Mouse (Mus musculus): ENCODE measurements around the gene B4galt3. TPM values are rescaled to one million over a fixed set of nuclear protein-coding genes. Genes with fewer than 3 reads are reported as not detected.

Gene B4galt3
- 68.4 and 77.0 TPM in 2 replicates for polyA plus RNA-seq (2015; fragmentation: Nextera tagmentation; extraction: Ambion mirVana)

GRCm38 (mm10) chr1:171269848-171270572, at the start of gene B4galt3:
Gene B4galt3, plus strand, starts transcription at chr1:171270328.
- no peaks in the 10 kb centered on the region for H3K9me3 ChIP-seq (ENCODE audit: low read length)
- peaks cover 15% of the 10 kb centered on the region; the same call in 1 of the 2 replicates for H3K36me3 ChIP-seq (ENCODE audit: insufficient read depth, low read length)
- ATAC-seq = peak; percentile 94
- TF ChIP-seq EP300 (IDR thresholded peaks at IDR 0.05) (0 out of 2 replicates have a peak, but pooled peaks have one; percentile 18), CTCF (IDR thresholded peaks at IDR 0.05) (no peak; the same call in 1 of the 2 replicates)
- H3K4me1 ChIP-seq (ENCODE audit: insufficient read depth, low read depth, low read length) = peaks cover 7% of the 10 kb centered on the region; the same call in 1 of the 2 replicates
- H3K4me2 ChIP-seq (replicated peaks; ENCODE audit: low read depth, low read length) = peak within 1 kb of the TSS; percentile 87
- peak within 1 kb of the TSS; percentile 84 for H3K4me3 ChIP-seq (ENCODE audit: low read depth, low read length)
- peak; percentile 93 for DNase-seq (ENCODE audit: low spot score)
- H3K27ac ChIP-seq (ENCODE audit: low read length) = peak within 1 kb of the TSS; percentile 91
- H3K9ac ChIP-seq (replicated peaks; ENCODE audit: low read depth) = peak within 1 kb of the TSS; percentile 71
- 4% methylated on average over 36 of the region's 36 CpGs for WGBS
- no peaks in the 10 kb centered on the region for H3K27me3 ChIP-seq (replicated peaks; ENCODE audit: insufficient read depth, low read length)

GRCm38 (mm10) chr1:171220871-171221270, 49.3 kb upstream of the B4galt3 start:
- WGBS = 7% methylated on average over 10 of the region's 10 CpGs

GRCm38 (mm10) chr1:171221281-171222193, 48.6 kb upstream of the B4galt3 start:
- Histone ChIP-seq H3K27ac (ENCODE audit: low read length) (no peak overlapping the region), H3K27me3 (replicated peaks; ENCODE audit: insufficient read depth, low read length) (no peaks in the 10 kb centered on the region), H3K4me1 (ENCODE audit: insufficient read depth, low read depth, low read length) (peaks cover 10% of the 10 kb centered on the region; the same call in 1 of the 2 replicates), H3K9ac (replicated peaks; ENCODE audit: low read depth) (no peak overlapping the region), H3K36me3 (ENCODE audit: insufficient read depth, low read length) (peaks cover 3% of the 10 kb centered on the region; the same call in 1 of the 2 replicates), H3K4me3 (ENCODE audit: low read depth, low read length) (peak overlapping the region; percentile 55), H3K4me2 (replicated peaks; ENCODE audit: low read depth, low read length) (peak overlapping the region; percentile 81), H3K9me3 (ENCODE audit: low read length) (no peaks in the 10 kb centered on the region)
- DNase-seq (ENCODE audit: low spot score) (no peak), ATAC-seq (no peak)
- WGBS = 9% methylated on average over 22 of the region's 22 CpGs
- no peak for TF ChIP-seq EP300 (IDR thresholded peaks at IDR 0.05)
- TF ChIP-seq CTCF (IDR thresholded peaks at IDR 0.05) = no peak

More at GRCm38 (mm10) chr1:171220871-171221270, 49.3 kb upstream of the B4galt3 start:
- no peaks in the 10 kb centered on the region for H3K9me3 ChIP-seq (ENCODE audit: low read length)
- peak overlapping the region; percentile 81 for H3K4me2 ChIP-seq (replicated peaks; ENCODE audit: low read depth, low read length)
- no peak overlapping the region for H3K27ac ChIP-seq (ENCODE audit: low read length)
- no peaks in the 10 kb centered on the region for H3K27me3 ChIP-seq (replicated peaks; ENCODE audit: insufficient read depth, low read length)
- TF ChIP-seq EP300 (IDR thresholded peaks at IDR 0.05) (no peak), CTCF (IDR thresholded peaks at IDR 0.05) (peak; percentile 94)
- DNase-seq (ENCODE audit: low spot score) (peak; percentile 88), ATAC-seq (no peak)
- H3K9ac ChIP-seq (replicated peaks; ENCODE audit: low read depth) = no peak overlapping the region
- peaks cover 3% of the 10 kb centered on the region; the same call in 1 of the 2 replicates for H3K36me3 ChIP-seq (ENCODE audit: insufficient read depth, low read length)
- peaks cover 10% of the 10 kb centered on the region; the same call in 1 of the 2 replicates for H3K4me1 ChIP-seq (ENCODE audit: insufficient read depth, low read depth, low read length)
- H3K4me3 ChIP-seq (ENCODE audit: low read depth, low read length) = no peak overlapping the region

- peak within 1 kb of the TSS; percentile 32; the same call in 1 of the 2 replicates for H3K9ac ChIP-seq (replicated peaks; ENCODE audit: low read depth)
- peak within 1 kb of the TSS; percentile 81 for H3K4me2 ChIP-seq (replicated peaks; ENCODE audit: low read depth, low read length)
- H3K27me3 ChIP-seq (replicated peaks; ENCODE audit: insufficient read depth, low read length) = no peaks in the 10 kb centered on the region
- peak; percentile 100 for DNase-seq (ENCODE audit: low spot score)
- ATAC-seq = peak; percentile 99
- H3K27ac ChIP-seq (ENCODE audit: low read length) = peak within 1 kb of the TSS; percentile 91
- TF ChIP-seq CTCF (IDR thresholded peaks at IDR 0.05) (peak; percentile 82), EP300 (IDR thresholded peaks at IDR 0.05) (no peak)
- peaks cover 3% of the 10 kb centered on the region; the same call in 1 of the 2 replicates for H3K36me3 ChIP-seq (ENCODE audit: insufficient read depth, low read length)
- peaks cover 10% of the 10 kb centered on the region; the same call in 1 of the 2 replicates for H3K4me1 ChIP-seq (ENCODE audit: insufficient read depth, low read depth, low read length)
- no peaks in the 10 kb centered on the region for H3K9me3 ChIP-seq (ENCODE audit: low read length)
- WGBS = 1% methylated on average over 28 of the region's 28 CpGs
- peak within 1 kb of the TSS; percentile 55 for H3K4me3 ChIP-seq (ENCODE audit: low read depth, low read length)
These were observed 47.6 kb upstream of the B4galt3 start, which contains the start of gene Tomm40l for GRCm38 (mm10) chr1:171222238-171223155. Gene Tomm40l, minus strand, starts transcription at chr1:171222514.

GRCm38 (mm10) chr1:171223168-171223567, 47.0 kb upstream of the B4galt3 start:
- Histone ChIP-seq H3K27ac (ENCODE audit: low read length) (peak overlapping the region; percentile 91), H3K9ac (replicated peaks; ENCODE audit: low read depth) (peak overlapping the region; percentile 32; the same call in 1 of the 2 replicates), H3K4me2 (replicated peaks; ENCODE audit: low read depth, low read length) (peak overlapping the region; percentile 47), H3K9me3 (ENCODE audit: low read length) (no peaks in the 10 kb centered on the region), H3K4me1 (ENCODE audit: insufficient read depth, low read depth, low read length) (peaks cover 10% of the 10 kb centered on the region; the same call in 1 of the 2 replicates), H3K27me3 (replicated peaks; ENCODE audit: insufficient read depth, low read length) (no peaks in the 10 kb centered on the region), H3K4me3 (ENCODE audit: low read depth, low read length) (peak overlapping the region; percentile 43; the same call in 1 of the 2 replicates), H3K36me3 (ENCODE audit: insufficient read depth, low read length) (peaks cover 3% of the 10 kb centered on the region; the same call in 1 of the 2 replicates)
- ATAC-seq = no peak
- DNase-seq (ENCODE audit: low spot score) = no peak
- TF ChIP-seq EP300 (IDR thresholded peaks at IDR 0.05) (no peak), CTCF (IDR thresholded peaks at IDR 0.05) (no peak)
- 69% methylated on average over 6 of the region's 6 CpGs for WGBS
